Comparison of ENCODE assay signal across 8 mouse cellular contexts in genomic region chr11:32161500-32161899, GRCm38 (mm10). TPM values are rescaled to one million over a fixed set of nuclear protein-coding genes. Genes with fewer than 3 reads are reported as not detected.
DNase-seq lines count a peak whose midpoint lies in the region; ATAC-seq and TF ChIP-seq lines count a peak whose summit lies in the region.

No protein-coding gene starts in this region.

- peak overlapping the region; percentile 90 for H3K27ac ChIP-seq in hindbrain, embryonic 12.5 days
- H3K27ac ChIP-seq in limb, embryonic 11.5 days (replicated peaks; ENCODE audit: low read depth, low read length) = no peak overlapping the region
- H3K27ac ChIP-seq in olfactory bulb, adult 2 months (ENCODE audit: insufficient read depth, low read depth, low read length) = no peak overlapping the region; the same call in 1 of the 2 replicates

- TF ChIP-seq POLR2A in olfactory bulb, adult 2 months (IDR thresholded peaks at IDR 0.05; ENCODE audit: insufficient read depth, low read depth, low read length) = no peak

- peak; percentile 18; the same call in 1 of the 2 replicates for ATAC-seq in hindbrain, embryonic 12.5 days (ENCODE audit: low FRiP score)
- ATAC-seq in limb, embryonic 11.5 days (ENCODE audit: insufficient number of reproducible peaks, low FRiP score, low TSS enrichment, low read depth) = peak; percentile 42; the same call in 1 of the 2 replicates
- ATAC-seq in monocyte, adult 5-6 weeks (replicated peaks; ENCODE audit: insufficient number of reproducible peaks, low FRiP score, low TSS enrichment, poor library complexity, severe bottlenecking) = no peak

- H3K36me3 ChIP-seq in hindbrain, embryonic 12.5 days = no peaks in the 10 kb centered on the region
- H3K36me3 ChIP-seq in limb, embryonic 11.5 days (ENCODE audit: control insufficient read depth, insufficient read depth, low read length) = no peaks in the 10 kb centered on the region

- H3K9me3 ChIP-seq in hindbrain, embryonic 12.5 days (replicated peaks) = no peaks in the 10 kb centered on the region
- H3K9me3 ChIP-seq in limb, embryonic 11.5 days (ENCODE audit: control insufficient read depth, low read length) = no peaks in the 10 kb centered on the region

- peak overlapping the region; percentile 25 for H3K4me3 ChIP-seq in hindbrain, embryonic 12.5 days
- peak overlapping the region; percentile 12; the same call in 1 of the 2 replicates for H3K4me3 ChIP-seq in limb, embryonic 11.5 days (ENCODE audit: low read depth, low read length)
- H3K4me3 ChIP-seq in olfactory bulb, adult 2 months (ENCODE audit: insufficient read depth, low read depth, low read length) = peak overlapping the region; percentile 35

- H3K9ac ChIP-seq in hindbrain, embryonic 12.5 days = peak overlapping the region; percentile 45
- no peak overlapping the region; the same call in 1 of the 2 replicates for H3K9ac ChIP-seq in limb, embryonic 11.5 days (ENCODE audit: low read length)

- TF ChIP-seq CTCF in olfactory bulb, adult 2 months (IDR thresholded peaks at IDR 0.05; ENCODE audit: insufficient read depth, low read depth, low read length) = peak; percentile 36; the same call in 1 of the 2 replicates

- H3K27me3 ChIP-seq in hindbrain, embryonic 12.5 days = no peaks in the 10 kb centered on the region
- H3K27me3 ChIP-seq in limb, embryonic 11.5 days (ENCODE audit: control insufficient read depth, insufficient read depth, low read length) = 0 out of 2 replicates have a peak, but pooled peaks cover 2% of the 10 kb centered on the region

- peaks cover 27% of the 10 kb centered on the region for H3K4me1 ChIP-seq in hindbrain, embryonic 12.5 days
- no peaks in the 10 kb centered on the region for H3K4me1 ChIP-seq in limb, embryonic 11.5 days (ENCODE audit: control insufficient read depth, insufficient read depth, low read length)
- H3K4me1 ChIP-seq in olfactory bulb, adult 2 months (ENCODE audit: control insufficient read depth, insufficient read depth, low read length) = peaks cover 18% of the 10 kb centered on the region

- WGBS in hindbrain, embryonic 12.5 days = 7% methylated on average over 9 of the region's 9 CpGs
- WGBS in limb, embryonic 11.5 days = 4% methylated on average over 9 of the region's 9 CpGs
- WGBS in olfactory bulb, adult 2 months = 19% methylated on average over 9 of the region's 9 CpGs

- peak overlapping the region; percentile 55 for H3K4me2 ChIP-seq in hindbrain, embryonic 12.5 days (replicated peaks)
- peak overlapping the region; percentile 33 for H3K4me2 ChIP-seq in limb, embryonic 11.5 days (ENCODE audit: low read depth, severe bottlenecking)

- DNase-seq in right cerebral cortex, adult 18-20 months = peak; percentile 41
- DNase-seq in right cerebral cortex, postnatal 36 days (ENCODE audit: low spot score in 2 of 2) = no peak
- DNase-seq in cerebellum, postnatal 25 days = peak; percentile 51 to 72
- DNase-seq in limb, embryonic 11.5 days (ENCODE audit: low spot score) = peak; percentile 61
- DNase-seq in ovary, postnatal 10 days (ENCODE audit: low spot score) = no peak

RNA-seq across cellular contexts. Expression of gene Il9r, which starts 38.6 kb away (rescaled TPM):
- not detected in 2 replicates for polyA plus RNA-seq in hindbrain, embryonic 12.5 days (2016; fragmentation: Nextera tagmentation; extraction: Ambion mirVana)
- polyA plus RNA-seq in limb, embryonic 11.5 days (2014; fragmentation: Nextera tagmentation; extraction: Ambion mirVana) = not detected in 2 replicates
- not detected in 2 replicates for polyA plus RNA-seq in olfactory bulb, adult 2 months (2012; ENCODE audit: insufficient read depth, insufficient read length, low replicate concordance, missing spikeins)
- 0.11 to 4.6 TPM (median 3.1 TPM) in 3 replicates for total RNA-seq in monocyte, adult 5-6 weeks (2017)

RNA-seq across cellular contexts. Expression of gene Snrnp25, which starts 43.7 kb away (rescaled TPM):
- 52.8 and 55.1 TPM in 2 replicates for polyA plus RNA-seq in hindbrain, embryonic 12.5 days (2016; fragmentation: Nextera tagmentation; extraction: Ambion mirVana)
- polyA plus RNA-seq in limb, embryonic 11.5 days (2014; fragmentation: Nextera tagmentation; extraction: Ambion mirVana) = 106 and 108 TPM in 2 replicates
- polyA plus RNA-seq in olfactory bulb, adult 2 months (2012; ENCODE audit: insufficient read depth, insufficient read length, low replicate concordance, missing spikeins) = not detected in 2 replicates
- 17.2 to 21.3 TPM (median 19.0 TPM) in 3 replicates for total RNA-seq in monocyte, adult 5-6 weeks (2017)

Comparison
In these comparisons a context has a peak if more than half of its experiments do, and no peak if none do; other contexts are left out.
1. DNase-seq: peak in right cerebral cortex, adult 18-20 months (single experiment), cerebellum, postnatal 25 days (2 of 2) and limb, embryonic 11.5 days (single experiment); none in right cerebral cortex, postnatal 36 days (0 of 2) and ovary, postnatal 10 days (single experiment).
2. RNA of gene Snrnp25, which starts 43.7 kb away (polyA plus RNA-seq): 106 to 108 TPM in limb, embryonic 11.5 days and 52.8 to 55.1 TPM in hindbrain, embryonic 12.5 days; not detected in olfactory bulb, adult 2 months; every median in the first group is over 10 times any median in the second.
3. Peak in every context shown above with its lines, with median percentiles within 50 percentile points of each other: H3K4me3 ChIP-seq.